26 mouse cellular contexts compared by ENCODE assay signal in the genomic region with DNA sequence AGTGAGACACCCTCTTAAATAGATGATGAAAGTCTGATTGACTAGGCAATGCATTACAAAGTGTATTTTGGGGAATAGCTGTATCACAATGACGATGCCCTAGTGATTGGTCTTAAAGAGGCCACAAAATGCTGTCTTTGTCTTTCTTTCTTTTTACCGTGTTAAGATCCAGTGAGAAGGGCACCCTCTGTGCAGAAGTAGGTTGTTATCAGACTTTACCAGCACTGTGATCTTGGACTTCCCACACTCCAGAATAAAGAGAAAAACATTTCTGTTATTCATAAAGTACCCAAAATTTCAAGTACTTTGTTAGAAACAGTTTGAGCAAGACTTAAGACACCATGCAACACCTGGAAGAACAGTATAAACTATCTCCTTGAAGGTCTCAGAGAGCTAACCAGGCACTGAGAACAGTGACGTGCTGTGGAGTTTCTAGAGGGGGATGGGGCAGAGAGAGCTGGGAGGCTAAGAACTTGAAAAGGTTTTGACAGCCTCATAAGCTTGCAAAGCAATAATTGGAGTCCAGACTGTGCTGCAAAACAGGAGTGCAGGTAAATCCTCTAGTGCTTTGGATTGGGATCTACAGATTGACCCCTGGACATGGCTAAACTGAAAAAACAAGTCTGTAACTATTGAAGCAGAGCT.
"Had no signal": no experiment of that assay in that cellular context is flagged by ENCODE, and none has a peak within 500 bp of the region (broad histone marks: within the 10 kb centered on the region; RNA-seq: fewer than 3 reads in every experiment).

No protein-coding gene starts in this region.

- DNase-seq: gastrocnemius, adult 2 months; gastrocnemius, postnatal 10 days; gastrocnemius, postnatal 25 days; heart, adult 18-20 months; heart, postnatal 10 days; heart, postnatal 4 days; kidney, adult 2 months; kidney, adult 9 months; kidney, postnatal 14 days; kidney, postnatal 36 days; layer of hippocampus, adult 9-11 months; layer of hippocampus, postnatal 36 days; left cerebral cortex, postnatal 4 days had no signal

- H3K9ac ChIP-seq: heart, embryonic 12.5 days; hindbrain, embryonic 12.5 days; hindbrain, embryonic 14.5 days; intestine, embryonic 15.5 days; kidney, embryonic 15.5 days; limb, embryonic 13.5 days; limb, embryonic 15.5 days had no signal

- H3K27ac ChIP-seq: gastrocnemius, adult 2 months; heart, embryonic 10.5 days; hindbrain, embryonic 10.5 days; hindbrain, embryonic 12.5 days; hindbrain, embryonic 14.5 days; intestine, embryonic 15.5 days; kidney, embryonic 15.5 days; kidney, postnatal 0 days; limb, embryonic 13.5 days; limb, embryonic 15.5 days had no signal

- ATAC-seq: hindbrain, embryonic 16.5 days; inflammation-experienced regulatory T-cells, adult 6 months; intestine, embryonic 15.5 days; intestine, postnatal 0 days had no signal

- H3K27me3 ChIP-seq: heart, embryonic 12.5 days; hindbrain, embryonic 12.5 days; intestine, embryonic 15.5 days; kidney, embryonic 15.5 days; limb, embryonic 13.5 days; limb, embryonic 15.5 days had no signal

- H3K4me2 ChIP-seq: heart, embryonic 12.5 days; hindbrain, embryonic 12.5 days; hindbrain, embryonic 14.5 days; intestine, embryonic 15.5 days; kidney, embryonic 15.5 days; limb, embryonic 13.5 days; limb, embryonic 15.5 days had no signal

- H3K36me3 ChIP-seq: hindbrain, embryonic 12.5 days; intestine, embryonic 15.5 days had no signal

- H3K4me1 ChIP-seq: heart, embryonic 10.5 days; heart, embryonic 12.5 days; hindbrain, embryonic 10.5 days; hindbrain, embryonic 12.5 days; intestine, embryonic 15.5 days; kidney, embryonic 15.5 days; limb, embryonic 13.5 days; limb, embryonic 15.5 days had no signal

- H3K9me3 ChIP-seq: heart, embryonic 10.5 days; heart, embryonic 12.5 days; hindbrain, embryonic 10.5 days; hindbrain, embryonic 12.5 days; intestine, embryonic 15.5 days; kidney, embryonic 15.5 days; limb, embryonic 13.5 days; limb, embryonic 15.5 days had no signal

- H3K4me3 ChIP-seq: gastrocnemius, adult 2 months; heart, embryonic 10.5 days; heart, embryonic 12.5 days; hindbrain, embryonic 10.5 days; hindbrain, embryonic 12.5 days; intestine, embryonic 15.5 days; kidney, embryonic 15.5 days; limb, embryonic 13.5 days; limb, embryonic 15.5 days had no signal
